Mouse (Mus musculus) MEL (cell line): ENCODE results near the gene Pfkm. TPM values are rescaled to one million over a fixed set of nuclear protein-coding genes. Genes with fewer than 3 reads are reported as not detected.

Experiments
- DNase-seq: peaks from one replicate; pipeline ENCODE4 v3.0.0; 2011; ENCODE audit warnings: low read depth, low spot score
- H3K27ac ChIP-seq: 2 replicates; pipeline ENCODE4 v1.5.1; 2012; ENCODE audit warnings: low read depth, mild to moderate bottlenecking, control low read depth, low read length, moderate library complexity; ENCODE audit not compliant: control insufficient read depth
- H3K27me3 ChIP-seq, 2 experiments: fragments of 150-350 bp in 1 of 2; sonication (generic) in 1 of 2; 2 replicates each; pipeline ENCODE4 v1.6.1; 2012; ENCODE audit warnings: low read length in 2 of 2, mild to moderate bottlenecking in 2 of 2, improper control_type of control experiment in 1 of 2, moderate library complexity in 1 of 2; ENCODE audit not compliant: insufficient read depth in 2 of 2, control insufficient read depth in 1 of 2
- H3K36me3 ChIP-seq, 2 experiments: 2 replicates each; pipeline ENCODE4 v1.6.1; 2012 to 2014; ENCODE audit warnings: low read length in 2 of 2, improper control_type of control experiment in 1 of 2, inconsistent platforms in 1 of 2, mild to moderate bottlenecking in 1 of 2; ENCODE audit not compliant: insufficient read depth in 2 of 2, control insufficient read depth in 1 of 2
- H3K4me1 ChIP-seq, 2 experiments: fragments of 150-350 bp in 1 of 2; sonication (generic) in 1 of 2; 2 replicates each; pipeline ENCODE4 v1.6.1; 2012; ENCODE audit warnings: low read length in 2 of 2, improper control_type of control experiment in 1 of 2, mild to moderate bottlenecking in 1 of 2; ENCODE audit not compliant: insufficient read depth in 2 of 2, control insufficient read depth in 1 of 2
- H3K4me3 ChIP-seq, 2 experiments: fragments of 150-350 bp in 1 of 2; sonication (generic) in 1 of 2; 2 replicates each; pipeline ENCODE4 v1.5.1; 2012; ENCODE audit warnings: low read depth in 2 of 2, low read length in 2 of 2, mild to moderate bottlenecking in 2 of 2, moderate library complexity in 2 of 2, control low read depth in 1 of 2, improper control_type of control experiment in 1 of 2; ENCODE audit not compliant: control insufficient read depth in 1 of 2, insufficient read depth in 1 of 2
- H3K79me2 ChIP-seq: 2 replicates; pipeline ENCODE4 v1.6.1; 2012; ENCODE audit warnings: mild to moderate bottlenecking, low read length, moderate library complexity; ENCODE audit not compliant: control insufficient read depth, poor library complexity, insufficient read depth
- H3K9ac ChIP-seq: 2 replicates; pipeline ENCODE4 v1.6.1; 2012; ENCODE audit warnings: low read depth, mild to moderate bottlenecking, control low read depth, low read length, moderate library complexity; ENCODE audit not compliant: control insufficient read depth, poor library complexity, severe bottlenecking
- H3K9me3 ChIP-seq: fragments of 150-350 bp; sonication (generic); replicated peaks from 2 replicates; pipeline ENCODE4 v1.6.1; 2012; ENCODE audit warnings: mild to moderate bottlenecking, low read length, improper control_type of control experiment, moderate library complexity; ENCODE audit not compliant: insufficient read depth
- CHD1 ChIP-seq: IDR thresholded peaks from 2 replicates; pipeline ENCODE4 v1.6.1; 2012; ENCODE audit warnings: low read depth, mild to moderate bottlenecking, inconsistent platforms, low read length, improper control_type of control experiment
- CHD2 ChIP-seq: IDR thresholded peaks from 2 replicates; pipeline ENCODE4 v1.6.1; 2011; ENCODE audit warnings: low read length, improper control_type of control experiment
- CTCF ChIP-seq, 3 experiments: IDR thresholded peaks in 2 of 3; conservative IDR thresholded peaks in 1 of 3; 2 replicates each; pipeline ENCODE4 v1.5.1; 2011 to 2012; ENCODE audit warnings: low read length in 3 of 3, low read depth in 2 of 3, mild to moderate bottlenecking in 2 of 3, improper control_type of control experiment in 1 of 3, inconsistent platforms in 1 of 3, mixed read lengths in 1 of 3, moderate library complexity in 1 of 3; ENCODE audit not compliant: control insufficient read depth in 1 of 3, insufficient read depth in 1 of 3, poor library complexity in 1 of 3, severe bottlenecking in 1 of 3
- ELF1 ChIP-seq: IDR thresholded peaks from 2 replicates; pipeline ENCODE4 v1.6.1; 2014; ENCODE audit warnings: low read depth, mild to moderate bottlenecking, inconsistent platforms, low read length, improper control_type of control experiment, moderate library complexity
- EP300 ChIP-seq, 2 experiments: IDR thresholded peaks; 2 replicates each; pipeline ENCODE4 v1.6.1; 2011; ENCODE audit warnings: improper control_type of control experiment in 2 of 2, low read length in 2 of 2, low read depth in 1 of 2, mild to moderate bottlenecking in 1 of 2
- ETS1 ChIP-seq: IDR thresholded peaks from 2 replicates; pipeline ENCODE4 v1.6.1; 2012; ENCODE audit warnings: low read depth, mild to moderate bottlenecking, inconsistent platforms, low read length, improper control_type of control experiment, moderate library complexity
- GABPA ChIP-seq: IDR thresholded peaks from 2 replicates; pipeline ENCODE4 v1.6.1; 2012; ENCODE audit warnings: low read depth, mild to moderate bottlenecking, inconsistent platforms, low read length, improper control_type of control experiment, moderate library complexity
- GATA1 ChIP-seq: IDR thresholded peaks from 2 replicates; pipeline ENCODE4 v1.6.1; 2011; ENCODE audit warnings: low read depth, low read length, improper control_type of control experiment
- HCFC1 ChIP-seq: IDR thresholded peaks from 2 replicates; pipeline ENCODE4 v1.6.1; 2012; ENCODE audit warnings: low read depth, mild to moderate bottlenecking, inconsistent platforms, low read length, improper control_type of control experiment, moderate library complexity
- JUND ChIP-seq: IDR thresholded peaks from 2 replicates; pipeline ENCODE4 v1.6.1; 2011; ENCODE audit warnings: low read depth, mild to moderate bottlenecking, improper control_type of control experiment, low read length
- MAFK ChIP-seq: IDR thresholded peaks from 2 replicates; pipeline ENCODE4 v1.6.1; 2011; ENCODE audit warnings: low read depth, mild to moderate bottlenecking, low read length, improper control_type of control experiment, borderline replicate concordance
- MAX ChIP-seq: IDR thresholded peaks from 2 replicates; pipeline ENCODE4 v1.6.1; 2011; ENCODE audit warnings: low read length, improper control_type of control experiment
- MAZ ChIP-seq: IDR thresholded peaks from 2 replicates; pipeline ENCODE4 v1.6.1; 2012; ENCODE audit warnings: low read depth, mild to moderate bottlenecking, inconsistent platforms, low read length, improper control_type of control experiment
- MEF2A ChIP-seq: IDR thresholded peaks from 2 replicates; pipeline ENCODE4 v1.6.1; 2014; ENCODE audit warnings: low read depth, mild to moderate bottlenecking, inconsistent platforms, low read length, improper control_type of control experiment; ENCODE audit not compliant: poor library complexity, insufficient replicate concordance, severe bottlenecking; ENCODE audit errors: extremely low read depth
- MXI1 ChIP-seq: IDR thresholded peaks from 2 replicates; pipeline ENCODE4 v1.6.1; 2011; ENCODE audit warnings: mild to moderate bottlenecking, low read depth, low read length, improper control_type of control experiment
- MYB ChIP-seq: IDR thresholded peaks from 2 replicates; pipeline ENCODE4 v1.6.1; 2011; ENCODE audit warnings: mild to moderate bottlenecking, low read depth, low read length, improper control_type of control experiment
- MYC ChIP-seq: IDR thresholded peaks from 2 replicates; pipeline ENCODE4 v1.6.1; 2011; ENCODE audit warnings: low read depth, mild to moderate bottlenecking, low read length, improper control_type of control experiment, moderate library complexity
- NELFE ChIP-seq: IDR thresholded peaks from 2 replicates; pipeline ENCODE4 v1.6.1; 2011; ENCODE audit warnings: low read depth, low read length, improper control_type of control experiment
- POLR2A ChIP-seq, 2 experiments: IDR thresholded peaks; 2 replicates each; pipeline ENCODE4 v1.6.1; 2011 to 2012; ENCODE audit warnings: low read length in 2 of 2, mild to moderate bottlenecking in 2 of 2, control low read depth in 1 of 2, improper control_type of control experiment in 1 of 2, low read depth in 1 of 2, moderate library complexity in 1 of 2; ENCODE audit not compliant: control insufficient read depth in 1 of 2, insufficient read depth in 1 of 2, poor library complexity in 1 of 2
- POLR2AphosphoS2 ChIP-seq: IDR thresholded peaks from 2 replicates; pipeline ENCODE4 v1.6.1; 2011; ENCODE audit warnings: low read length, improper control_type of control experiment
- POLR2AphosphoS5 ChIP-seq: IDR thresholded peaks from 2 replicates; pipeline ENCODE4 v1.6.1; 2012; ENCODE audit warnings: low read depth, borderline replicate concordance, mild to moderate bottlenecking, inconsistent platforms, low read length, moderate library complexity, mixed read lengths
- RAD21 ChIP-seq: IDR thresholded peaks from 2 replicates; pipeline ENCODE4 v1.6.1; 2011; ENCODE audit warnings: mild to moderate bottlenecking, low read depth, low read length, improper control_type of control experiment
- RCOR1 ChIP-seq: IDR thresholded peaks from 2 replicates; pipeline ENCODE4 v1.6.1; 2012; ENCODE audit warnings: low read depth, mild to moderate bottlenecking, inconsistent platforms, low read length, improper control_type of control experiment
- SMC3 ChIP-seq: IDR thresholded peaks from 2 replicates; pipeline ENCODE4 v1.6.1; 2011; ENCODE audit warnings: low read depth, low read length, improper control_type of control experiment
- TBP ChIP-seq: IDR thresholded peaks from 2 replicates; pipeline ENCODE4 v1.8.0; 2011; ENCODE audit warnings: low read depth, low read length, improper control_type of control experiment
- UBTF ChIP-seq: IDR thresholded peaks from 2 replicates; pipeline ENCODE4 v1.6.1; 2012; ENCODE audit warnings: low read depth, mild to moderate bottlenecking, inconsistent platforms, low read length, improper control_type of control experiment, moderate library complexity, borderline replicate concordance; ENCODE audit not compliant: insufficient read depth
- USF2 ChIP-seq, 2 experiments: IDR thresholded peaks; 2 replicates each; pipeline ENCODE4 v1.6.1; 2011 to 2012; ENCODE audit warnings: improper control_type of control experiment in 2 of 2, low read length in 2 of 2, borderline replicate concordance in 1 of 2, inconsistent platforms in 1 of 2, low read depth in 1 of 2, mild to moderate bottlenecking in 1 of 2; ENCODE audit not compliant: insufficient read depth in 1 of 2
- ZC3H11A ChIP-seq: IDR thresholded peaks from 2 replicates; pipeline ENCODE4 v1.6.1; 2012; ENCODE audit warnings: low read depth, mild to moderate bottlenecking, inconsistent platforms, low read length, improper control_type of control experiment
- ZKSCAN1 ChIP-seq: IDR thresholded peaks from 2 replicates; pipeline ENCODE4 v1.6.1; 2012; ENCODE audit warnings: low read depth, mild to moderate bottlenecking, inconsistent platforms, low read length, improper control_type of control experiment, moderate library complexity
- ZMIZ1 ChIP-seq: IDR thresholded peaks from 2 replicates; pipeline ENCODE4 v1.6.1; 2012; ENCODE audit warnings: low read depth, mild to moderate bottlenecking, inconsistent platforms, low read length, improper control_type of control experiment, moderate library complexity
- polyA plus RNA-seq, 2 experiments: library from polyadenylated mRNA; stranded (reverse) in 1 of 2; unstranded in 1 of 2; fragments of >175 nt in 1 of 2; fragments of >200 nt in 1 of 2; gene quantifications; 2 replicates each; pipeline versions ENCODE4 v1.2.1 to v1.2.4; 2012; ENCODE audit warnings: low replicate concordance in 2 of 2, low read depth in 1 of 2; ENCODE audit not compliant: insufficient read length in 2 of 2, insufficient read depth in 1 of 2, missing spikeins in 1 of 2
- total RNA-seq: library from RNA; depleted of rRNA; stranded (reverse); fragments of 300-350 nt; gene quantifications from 2 replicates; pipeline ENCODE4 v1.2.3, GENCODE M21; 2012

The Pfkm gene
- total and polyA plus RNA-seq, 3 experiments, result 125 to 150 TPM; not detected in 1

DNA sequence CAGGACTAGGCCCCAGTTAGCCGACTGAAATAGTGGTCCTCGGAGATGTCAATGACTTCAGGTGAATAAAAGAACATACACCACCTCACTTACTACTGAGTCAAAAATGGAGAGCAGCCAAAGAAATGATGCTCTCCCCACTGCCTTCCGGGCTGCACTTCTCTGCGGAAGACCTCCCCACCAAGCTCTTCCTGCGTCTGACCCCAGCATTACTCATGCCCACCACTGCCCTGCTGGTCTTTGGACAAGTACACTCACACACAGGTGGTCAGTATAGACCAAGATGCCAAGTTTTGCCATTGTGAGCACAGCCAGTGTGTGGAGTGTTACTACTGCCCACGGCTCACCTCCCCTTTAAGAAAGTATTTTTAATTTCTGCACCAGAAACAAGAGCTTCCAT, 10.0 kb downstream of the Pfkm start:
- H3K36me3 ChIP-seq, result peaks cover 12 to 14% of the 10 kb centered on the region in 2 experiments
- no peaks in the 10 kb centered on the region for H3K9me3 ChIP-seq
- H3K27me3 ChIP-seq, result no peaks in the 10 kb centered on the region
- no peak overlapping the region for H3K4me3 ChIP-seq
- no peak overlapping the region for H3K27ac ChIP-seq
- no peak for DNase-seq
- TF ChIP-seq MEF2A, result no peak
- no peak for TF ChIP-seq RCOR1
- no peak for TF ChIP-seq ETS1
- TF ChIP-seq ZMIZ1, result no peak
- no peak for TF ChIP-seq CHD1
- no peak for TF ChIP-seq CHD2
- TF ChIP-seq MAFK, result no peak
- no peak for TF ChIP-seq POLR2AphosphoS2
- no peak for TF ChIP-seq GABPA
- no peak for TF ChIP-seq GATA1
- TF ChIP-seq, all 39 proteins: peak for 0
- peaks cover 13 to 16% of the 10 kb centered on the region in 2 experiments for H3K4me1 ChIP-seq
- H3K9ac ChIP-seq, result no peak overlapping the region
- no peaks in the 10 kb centered on the region for H3K79me2 ChIP-seq

GRCm38 (mm10) chr15:98106506-98106905, 14.1 kb downstream of the Pfkm start:
- H3K36me3 ChIP-seq, result peaks cover 2 to 33% of the 10 kb centered on the region in 2 experiments; a peak in 3 of 4 replicates
- H3K27me3 ChIP-seq, result no peaks in the 10 kb centered on the region
- H3K4me3 ChIP-seq, result no peak overlapping the region
- no peak overlapping the region; the same call in 1 of the 2 replicates for H3K9ac ChIP-seq
- no peaks in the 10 kb centered on the region for H3K9me3 ChIP-seq
- H3K27ac ChIP-seq, result peak overlapping the region; percentile 48
- peak; percentile 91 for DNase-seq
- peaks cover 9% of the 10 kb centered on the region for H3K79me2 ChIP-seq
- peaks cover 29 to 41% of the 10 kb centered on the region in 2 experiments for H3K4me1 ChIP-seq
- TF ChIP-seq MXI1, result peak; percentile 51; the same call in 1 of the 2 replicates
- TF ChIP-seq ZMIZ1, result no peak
- TF ChIP-seq EP300 (IDR thresholded peaks at IDR 0.05; ENCODE audit: low read depth in 1 of 2, low read length in 2 of 2), result peak; percentile 60 to 71; a peak in 2 of 4 replicates
- TF ChIP-seq TBP, result 0 out of 2 replicates have a peak, but pooled peaks have one; percentile 42
- no peak for TF ChIP-seq MYB
- no peak; the same call in 1 of the 2 replicates for TF ChIP-seq ELF1
- TF ChIP-seq NELFE, result no peak
- TF ChIP-seq CHD2, result no peak
- TF ChIP-seq MAZ, result no peak
- no peak for TF ChIP-seq CHD1
- no peak for TF ChIP-seq RAD21
- TF ChIP-seq ZC3H11A, result no peak
- TF ChIP-seq GABPA, result no peak
- no peak for TF ChIP-seq SMC3
- TF ChIP-seq MEF2A, result no peak
- TF ChIP-seq POLR2A (IDR thresholded peaks at IDR 0.05; ENCODE audit: control insufficient read depth in 1 of 2, insufficient read depth in 1 of 2, low read depth in 1 of 2, low read length in 2 of 2, poor library complexity in 1 of 2), result no peak
- no peak; the same call in 1 of the 2 replicates for TF ChIP-seq MAFK
- TF ChIP-seq JUND, result no peak
- no peak for TF ChIP-seq MYC
- no peak for TF ChIP-seq MAX
- TF ChIP-seq UBTF, result no peak
- peak; percentile 81 for TF ChIP-seq ETS1
- TF ChIP-seq POLR2AphosphoS5, result no peak
- peak; percentile 67; the same call in 1 of the 2 replicates for TF ChIP-seq RCOR1
- TF ChIP-seq CTCF (IDR thresholded peaks at IDR 0.05 in 2 of 3, conservative IDR thresholded peaks at IDR 0.05 in 1 of 3; ENCODE audit: control insufficient read depth in 1 of 3, insufficient read depth in 1 of 3, low read depth in 2 of 3, low read length in 3 of 3, poor library complexity in 1 of 3, severe bottlenecking in 1 of 3), result no peak
- no peak for TF ChIP-seq USF2 (IDR thresholded peaks at IDR 0.05; ENCODE audit: borderline replicate concordance in 1 of 2, insufficient read depth in 1 of 2, low read depth in 1 of 2, low read length in 2 of 2)
- TF ChIP-seq HCFC1, result no peak
- TF ChIP-seq ZKSCAN1, result no peak
